Mouse (Mus musculus) hindbrain, embryonic 10.5 days (tissue): Measurements from ENCODE around the gene Zbtb7b. TPM values are rescaled to one million over a fixed set of nuclear protein-coding genes. Genes with fewer than 3 reads are reported as not detected.
A peak's percentile ranks its signal among the peaks of the same experiment; 100 is the strongest.

ENCODE experiments used
- DNase-seq: peaks from one replicate; pipeline ENCODE4 v3.0.0-alpha.2; 2017; ENCODE audit warnings: low spot score
- H3K27ac ChIP-seq: fragments of 300-500 bp; sonication (generic); 2 replicates; pipeline ENCODE4 v1.5.1; 2016; ENCODE audit warnings: mild to moderate bottlenecking, moderate library complexity
- H3K27me3 ChIP-seq: fragments of 300-500 bp; sonication (generic); 2 replicates; pipeline ENCODE4 v1.6.1; 2016; ENCODE audit warnings: mild to moderate bottlenecking; ENCODE audit not compliant: poor library complexity, insufficient read depth, severe bottlenecking
- H3K36me3 ChIP-seq: fragments of 300-500 bp; sonication (generic); 2 replicates; pipeline ENCODE4 v1.6.1; 2016; ENCODE audit warnings: mild to moderate bottlenecking, moderate library complexity
- H3K4me1 ChIP-seq: fragments of 300-500 bp; sonication (generic); replicated peaks from 2 replicates; pipeline ENCODE4 v1.6.1; 2016; ENCODE audit warnings: mild to moderate bottlenecking
- H3K4me3 ChIP-seq: fragments of 300-500 bp; sonication (generic); 2 replicates; pipeline ENCODE4 v1.5.1; 2016; ENCODE audit warnings: mild to moderate bottlenecking, moderate library complexity
- H3K9me3 ChIP-seq: fragments of 300-500 bp; sonication (generic); 2 replicates; pipeline ENCODE4 v1.6.1; 2016; ENCODE audit warnings: mild to moderate bottlenecking, moderate library complexity
- WGBS: fragments of 180-500 bp; shearing (Covaris S2); methylation state at CpG from one replicate; pipeline ENCODE4 v1.1.7; 2016; 5-methylcytosine and 5-hydroxymethylcytosine counted together
- polyA plus RNA-seq: library from polyadenylated mRNA; unstranded; fragments of >200 nt; fragmentation: Nextera tagmentation; extraction: Ambion mirVana; gene quantifications from 2 replicates; pipeline ENCODE4 v1.2.1, GENCODE M21; 2016

Gene Zbtb7b
- polyA plus RNA-seq, 1 experiment from 2014 or later: 0.73 TPM

- Histone ChIP-seq H3K9me3 (no peaks in the 10 kb centered on the region), H3K4me3 (peak overlapping the region; percentile 77), H3K27ac (peak overlapping the region; percentile 90), H3K27me3 (peaks cover 42% of the 10 kb centered on the region), H3K36me3 (no peaks in the 10 kb centered on the region), H3K4me1 (peaks cover 80% of the 10 kb centered on the region)
- WGBS: under 1% methylated on average over 23 of the region's 24 CpGs
- peak; percentile 29 for DNase-seq
Measured at GRCm38 (mm10) chr3:89392871-89393311, 1.7 kb downstream of the Zbtb7b start.

- H3K4me1 ChIP-seq: peaks cover 87% of the 10 kb centered on the region
- H3K36me3 ChIP-seq: no peaks in the 10 kb centered on the region
- H3K27me3 ChIP-seq: peaks cover 42% of the 10 kb centered on the region
- peak overlapping the region; percentile 90 for H3K27ac ChIP-seq
- DNase-seq: peak; percentile 59
- no peaks in the 10 kb centered on the region for H3K9me3 ChIP-seq
- peak overlapping the region; percentile 77 for H3K4me3 ChIP-seq
- under 1% methylated on average over 56 of the region's 56 CpGs for WGBS
Measured at GRCm38 (mm10) chr3:89391663-89392511, 2.7 kb downstream of the Zbtb7b start.

DNA sequence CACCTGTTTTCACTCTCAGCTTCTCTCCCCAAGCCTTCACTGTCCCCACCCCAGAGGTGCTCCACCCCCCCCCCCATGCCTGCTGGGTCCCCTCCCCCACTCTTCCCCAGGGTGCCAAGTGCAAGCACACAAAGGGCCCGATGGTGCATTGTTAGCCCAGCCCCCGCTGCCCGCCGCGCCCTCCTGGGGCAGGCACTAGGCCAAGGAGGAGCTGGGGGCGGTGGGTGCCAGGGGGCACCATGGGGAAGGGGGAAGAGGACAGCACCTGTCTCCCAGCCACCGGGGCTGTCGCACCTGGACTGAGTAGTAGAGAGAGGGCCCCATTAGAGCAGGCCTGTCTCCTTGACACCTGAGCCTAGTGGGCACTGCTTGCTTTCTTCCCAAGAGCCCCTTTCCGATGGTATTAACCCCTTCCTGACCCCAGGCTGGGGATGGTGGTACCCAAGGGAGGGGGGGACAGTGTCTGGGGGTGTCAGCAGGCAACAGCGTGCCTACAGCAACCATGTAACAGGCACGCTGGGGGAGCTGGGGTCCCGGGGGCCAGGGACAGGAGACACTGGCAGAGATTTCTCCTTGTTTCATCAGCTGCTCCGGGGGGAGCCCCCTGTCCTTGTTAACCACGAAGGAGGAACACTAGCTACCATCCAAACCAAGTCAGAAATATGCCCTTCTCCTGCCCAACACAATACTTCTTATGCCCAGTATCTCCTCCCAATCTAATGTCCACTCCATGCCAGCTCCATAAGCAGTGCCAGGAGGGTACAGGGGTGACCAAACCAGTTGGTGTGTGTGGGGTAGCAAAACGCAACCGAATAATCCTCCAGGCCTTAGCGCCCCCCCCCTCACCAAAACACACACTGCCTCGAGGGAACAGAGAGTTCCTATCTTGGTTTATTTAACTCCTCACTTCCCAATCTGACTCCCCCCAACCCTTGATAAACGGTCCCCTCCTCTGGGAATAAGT lies 3.6 kb downstream of the Zbtb7b start:
- WGBS: 12% methylated on average over 19 of the region's 19 CpGs
- peaks cover 85% of the 10 kb centered on the region for H3K4me1 ChIP-seq
- H3K27ac ChIP-seq: peak overlapping the region; percentile 90
- peaks cover 40% of the 10 kb centered on the region for H3K27me3 ChIP-seq
- H3K36me3 ChIP-seq: no peaks in the 10 kb centered on the region
- no peak for DNase-seq
- H3K9me3 ChIP-seq: no peaks in the 10 kb centered on the region
- H3K4me3 ChIP-seq: peak overlapping the region; percentile 77

DNA sequence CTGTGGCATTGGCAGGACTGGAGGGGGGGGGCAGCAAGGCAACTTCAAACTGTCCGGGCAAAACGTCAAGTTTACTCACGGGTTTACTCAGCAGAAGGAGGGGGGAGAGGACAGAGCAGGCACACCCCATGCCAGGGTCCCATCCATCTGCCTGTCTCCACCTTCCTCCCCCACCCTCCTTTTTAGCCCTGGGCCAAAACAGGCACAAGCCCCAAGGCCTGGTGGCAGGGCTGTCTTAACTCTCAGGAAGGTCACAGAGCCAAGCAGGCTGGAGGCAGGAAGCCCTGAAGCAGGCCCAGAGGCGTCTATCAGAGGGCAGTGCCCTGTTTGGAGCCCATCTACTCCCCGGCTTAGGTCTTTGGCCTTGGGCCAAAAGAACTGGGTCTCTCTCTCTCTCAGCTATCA lies 4.5 kb downstream of the Zbtb7b start:
- peak overlapping the region; percentile 77; the same call in 1 of the 2 replicates for H3K4me3 ChIP-seq
- peaks cover 38% of the 10 kb centered on the region for H3K27me3 ChIP-seq
- H3K36me3 ChIP-seq: no peaks in the 10 kb centered on the region
- peaks cover 83% of the 10 kb centered on the region for H3K4me1 ChIP-seq
- H3K27ac ChIP-seq: 0 out of 2 replicates have a peak overlapping the region, but pooled peaks have one; percentile 90
- no peaks in the 10 kb centered on the region for H3K9me3 ChIP-seq
- 66% methylated on average over 5 of the region's 5 CpGs for WGBS
- DNase-seq: no peak

- Histone ChIP-seq H3K27ac (no peak overlapping the region), H3K36me3 (no peaks in the 10 kb centered on the region), H3K9me3 (no peaks in the 10 kb centered on the region), H3K4me1 (peaks cover 83% of the 10 kb centered on the region), H3K4me3 (no peak overlapping the region), H3K27me3 (peaks cover 38% of the 10 kb centered on the region)
- DNase-seq: no peak
- WGBS: 65% methylated on average over 6 of the region's 6 CpGs
Measured at GRCm38 (mm10) chr3:89388901-89389740, 5.5 kb downstream of the Zbtb7b start.

DNA sequence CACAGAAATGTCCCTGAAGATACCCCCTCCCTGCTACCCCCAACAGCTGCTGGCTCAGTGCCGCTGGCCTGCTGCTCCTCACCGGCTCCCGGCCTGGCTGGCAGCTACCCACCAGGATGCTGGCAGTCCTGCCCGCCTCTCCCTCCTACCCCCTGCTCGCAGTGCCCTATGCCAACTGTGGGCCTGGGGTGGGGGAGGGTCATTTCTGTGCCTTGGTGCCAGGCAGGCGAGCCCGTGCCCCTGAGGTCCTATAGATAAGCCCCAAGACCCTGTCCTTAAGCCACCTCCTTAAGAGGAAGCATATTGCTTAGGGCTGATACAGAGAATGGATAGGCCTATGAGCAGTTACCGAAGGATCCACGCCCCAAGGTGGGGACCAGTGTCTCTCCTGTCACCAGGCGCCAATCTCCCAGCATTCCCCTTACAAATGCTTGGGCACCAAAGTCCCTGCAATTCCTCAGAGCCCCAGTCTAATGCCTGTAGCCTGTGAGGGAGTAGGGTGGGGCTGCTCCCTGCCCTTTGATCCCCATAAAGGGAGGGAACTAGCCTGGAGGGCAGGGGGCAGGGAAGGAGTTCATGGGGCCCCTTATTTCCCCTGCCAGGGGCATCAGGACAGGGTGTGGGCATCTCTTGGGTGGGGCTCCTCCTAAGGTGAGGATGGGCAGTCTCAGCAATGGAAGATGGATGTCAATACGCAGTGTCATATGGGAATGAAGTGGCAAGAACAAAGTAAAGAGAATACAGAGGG lies 6.3 kb downstream of the Zbtb7b start:
- H3K27ac ChIP-seq: 0 out of 2 replicates have a peak overlapping the region, but pooled peaks have one; percentile 42
- H3K4me3 ChIP-seq: no peak overlapping the region
- DNase-seq: no peak
- 77% methylated on average over 11 of the region's 11 CpGs for WGBS
- H3K4me1 ChIP-seq: peaks cover 77% of the 10 kb centered on the region
- H3K36me3 ChIP-seq: no peaks in the 10 kb centered on the region
- peaks cover 38% of the 10 kb centered on the region for H3K27me3 ChIP-seq
- no peaks in the 10 kb centered on the region for H3K9me3 ChIP-seq

GRCm38 (mm10) chr3:89387632-89388031 lies 6.9 kb downstream of the Zbtb7b start:
- 77% methylated on average over 11 of the region's 11 CpGs for WGBS
- Histone ChIP-seq H3K27ac (no peak overlapping the region), H3K4me1 (peaks cover 70% of the 10 kb centered on the region), H3K4me3 (no peak overlapping the region), H3K36me3 (no peaks in the 10 kb centered on the region), H3K9me3 (no peaks in the 10 kb centered on the region), H3K27me3 (peaks cover 32% of the 10 kb centered on the region)
- DNase-seq: no peak

- Histone ChIP-seq H3K4me1 (peaks cover 61% of the 10 kb centered on the region), H3K36me3 (no peaks in the 10 kb centered on the region), H3K4me3 (no peak overlapping the region; the same call in 1 of the 2 replicates), H3K27ac (peak overlapping the region; percentile 36), H3K9me3 (no peaks in the 10 kb centered on the region), H3K27me3 (peaks cover 23% of the 10 kb centered on the region)
- DNase-seq: no peak
- WGBS: 45% methylated on average over 17 of the region's 17 CpGs
Measured at GRCm38 (mm10) chr3:89386438-89387420, 7.8 kb downstream of the Zbtb7b start.

- H3K27ac ChIP-seq: no peak overlapping the region
- H3K27me3 ChIP-seq: peaks cover 11% of the 10 kb centered on the region
- H3K4me1 ChIP-seq: peaks cover 48% of the 10 kb centered on the region
- DNase-seq: no peak
- no peaks in the 10 kb centered on the region for H3K9me3 ChIP-seq
- 43% methylated on average over 11 of the region's 11 CpGs for WGBS
- H3K36me3 ChIP-seq: peaks cover 8% of the 10 kb centered on the region; the same call in 1 of the 2 replicates
- H3K4me3 ChIP-seq: no peak overlapping the region
Measured at GRCm38 (mm10) chr3:89385451-89385850, 9.1 kb downstream of the Zbtb7b start.

DNA sequence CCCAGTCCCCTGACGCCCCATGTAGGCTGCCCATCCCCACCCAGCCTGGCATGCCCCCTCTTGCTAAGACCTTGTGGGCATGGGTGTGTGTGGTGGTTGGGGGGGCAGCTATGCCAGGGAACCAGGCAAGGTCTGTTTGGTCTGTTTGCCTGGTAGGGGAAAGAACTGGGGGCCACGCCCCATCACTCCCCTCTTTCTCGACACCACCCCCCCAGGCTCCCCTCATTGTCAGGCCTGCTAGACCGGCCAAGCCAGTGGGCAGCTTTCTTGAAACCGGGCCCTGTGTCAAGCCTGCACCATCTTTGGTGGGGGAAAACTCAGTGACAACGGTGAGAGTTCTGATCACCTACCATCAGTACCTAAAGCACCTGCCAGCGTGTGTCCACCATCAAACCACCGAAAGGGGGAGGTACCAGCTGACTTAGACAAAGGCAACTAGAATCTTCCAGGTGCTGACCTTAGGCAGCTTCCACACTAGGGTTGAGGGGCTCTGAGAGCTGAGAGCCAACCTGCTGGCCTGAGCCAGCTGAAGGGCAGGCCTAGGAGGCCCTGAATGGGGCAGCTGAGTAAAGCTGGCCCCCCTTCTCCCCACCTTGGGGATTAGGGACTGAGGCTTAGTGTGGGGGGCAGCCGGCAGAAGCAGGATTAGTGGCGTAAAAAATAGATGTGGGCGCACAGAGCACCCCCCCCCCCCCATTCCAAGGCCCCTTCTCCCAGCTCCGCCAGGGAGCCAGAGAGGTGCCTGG lies 10.1 kb downstream of the Zbtb7b start:
- DNase-seq: no peak
- Histone ChIP-seq H3K4me3 (peak overlapping the region; percentile 2; the same call in 1 of the 2 replicates), H3K27ac (peak overlapping the region; percentile 50), H3K4me1 (peaks cover 48% of the 10 kb centered on the region), H3K36me3 (peaks cover 16% of the 10 kb centered on the region; the same call in 1 of the 2 replicates), H3K27me3 (peaks cover 6% of the 10 kb centered on the region; the same call in 1 of the 2 replicates), H3K9me3 (no peaks in the 10 kb centered on the region)
- 70% methylated on average over 12 of the region's 12 CpGs for WGBS
